Mouse (Mus musculus): ENCODE results near the gene Lrrc2. TPM values are rescaled to one million over a fixed set of nuclear protein-coding genes. Genes with fewer than 3 reads are reported as not detected.

The Lrrc2 gene
- total and polyA plus RNA-seq, 3 experiments: 0.07 TPM; not detected in 2

DNA sequence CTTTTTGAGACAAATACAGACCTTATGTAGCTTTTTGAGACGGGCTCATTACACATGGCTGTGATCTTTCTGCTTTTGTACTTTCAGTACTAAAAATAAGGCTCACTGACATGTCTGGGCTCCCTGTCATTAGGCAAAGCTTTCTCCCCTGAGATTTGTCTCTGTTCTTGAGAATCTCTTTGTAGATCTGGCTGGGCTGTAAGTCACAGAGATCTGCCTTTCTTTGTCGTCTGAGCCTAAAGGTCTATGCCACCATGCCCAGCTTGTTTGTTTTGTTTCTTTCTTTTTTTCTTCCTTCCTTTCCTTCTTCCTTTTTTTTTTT lies 14.5 kb downstream of the Lrrc2 start:
- Histone ChIP-seq H3K79me2 (ENCODE audit: control insufficient read depth, insufficient read depth, low read length, poor library complexity) (no peaks in the 10 kb centered on the region), H3K9me3 (replicated peaks; ENCODE audit: insufficient read depth, low read length) (no peaks in the 10 kb centered on the region), H3K27me3 (ENCODE audit: control insufficient read depth in 1 of 2, insufficient read depth in 2 of 2, low read length in 2 of 2) (no peaks in the 10 kb centered on the region), H3K27ac (ENCODE audit: control insufficient read depth, low read depth, low read length) (no peak overlapping the region), H3K4me1 (ENCODE audit: control insufficient read depth in 1 of 2, insufficient read depth in 2 of 2, low read length in 2 of 2) (no peaks in the 10 kb centered on the region), H3K36me3 (ENCODE audit: control insufficient read depth in 1 of 2, insufficient read depth in 2 of 2, low read length in 2 of 2) (no peaks in the 10 kb centered on the region), H3K4me3 (ENCODE audit: control insufficient read depth in 1 of 2, insufficient read depth in 1 of 2, low read depth in 2 of 2, low read length in 2 of 2) (no peak overlapping the region), H3K9ac (ENCODE audit: control insufficient read depth, low read depth, low read length, poor library complexity, severe bottlenecking) (no peak overlapping the region)
- DNase-seq (ENCODE audit: low read depth, low spot score): no peak
- TF ChIP-seq ETS1 (IDR thresholded peaks at IDR 0.05; ENCODE audit: low read depth, low read length) (no peak), SIN3A (IDR thresholded peaks at IDR 0.05; ENCODE audit: low read length) (no peak), JUND (IDR thresholded peaks at IDR 0.05; ENCODE audit: low read depth, low read length) (no peak), GABPA (IDR thresholded peaks at IDR 0.05; ENCODE audit: low read depth, low read length) (no peak), CHD1 (IDR thresholded peaks at IDR 0.05; ENCODE audit: low read depth, low read length) (no peak), USF1 (IDR thresholded peaks at IDR 0.05; ENCODE audit: low read depth, low read length) (no peak), POLR2AphosphoS2 (IDR thresholded peaks at IDR 0.05; ENCODE audit: low read length) (no peak)

DNA sequence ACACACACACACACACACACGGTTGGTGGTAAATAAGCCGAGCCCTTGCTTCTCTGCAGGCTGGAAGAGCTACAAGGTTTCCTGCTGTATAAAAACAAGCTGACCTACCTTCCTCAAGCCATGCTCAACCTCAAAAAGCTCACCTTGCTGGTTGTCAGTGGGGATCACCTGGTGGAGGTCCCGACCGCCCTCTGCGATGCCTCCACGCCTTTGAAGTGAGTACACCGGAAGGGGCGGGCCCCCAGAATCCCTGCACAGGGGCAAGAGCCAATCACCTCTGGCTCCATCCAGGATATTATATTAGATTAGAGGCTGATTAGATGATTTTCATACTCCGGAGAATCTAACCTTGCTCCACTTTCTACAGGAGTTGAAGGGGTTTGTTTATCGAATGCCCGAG lies 28.1 kb downstream of the Lrrc2 start:
- Histone ChIP-seq H3K4me1 (ENCODE audit: control insufficient read depth in 1 of 2, insufficient read depth in 2 of 2, low read length in 2 of 2) (no peaks in the 10 kb centered on the region), H3K9me3 (replicated peaks; ENCODE audit: insufficient read depth, low read length) (no peaks in the 10 kb centered on the region), H3K4me3 (ENCODE audit: control insufficient read depth in 1 of 2, insufficient read depth in 1 of 2, low read depth in 2 of 2, low read length in 2 of 2) (no peak overlapping the region), H3K79me2 (ENCODE audit: control insufficient read depth, insufficient read depth, low read length, poor library complexity) (no peaks in the 10 kb centered on the region), H3K9ac (ENCODE audit: control insufficient read depth, low read depth, low read length, poor library complexity, severe bottlenecking) (no peak overlapping the region), H3K27ac (ENCODE audit: control insufficient read depth, low read depth, low read length) (no peak overlapping the region), H3K27me3 (ENCODE audit: control insufficient read depth in 1 of 2, insufficient read depth in 2 of 2, low read length in 2 of 2) (no peaks in the 10 kb centered on the region), H3K36me3 (ENCODE audit: control insufficient read depth in 1 of 2, insufficient read depth in 2 of 2, low read length in 2 of 2) (no peaks in the 10 kb centered on the region)
- no peak for TF ChIP-seq BHLHE40 (IDR thresholded peaks at IDR 0.05; ENCODE audit: borderline replicate concordance, low read depth, low read length)
- no peak for TF ChIP-seq MYC (IDR thresholded peaks at IDR 0.05; ENCODE audit: low read depth, low read length)
- no peak for TF ChIP-seq EP300 (IDR thresholded peaks at IDR 0.05; ENCODE audit: low read depth in 1 of 2, low read length in 2 of 2)
- no peak for TF ChIP-seq E2F4 (IDR thresholded peaks at IDR 0.05; ENCODE audit: borderline replicate concordance, low read depth, low read length)
- no peak for TF ChIP-seq UBTF (IDR thresholded peaks at IDR 0.05; ENCODE audit: borderline replicate concordance, insufficient read depth, low read depth, low read length)
- TF ChIP-seq USF1 (IDR thresholded peaks at IDR 0.05; ENCODE audit: low read depth, low read length): no peak
- no peak for TF ChIP-seq ZNF384 (IDR thresholded peaks at IDR 0.05; ENCODE audit: low read depth, low read length)
- TF ChIP-seq CHD2 (IDR thresholded peaks at IDR 0.05; ENCODE audit: low read length): no peak
- no peak for TF ChIP-seq NRF1 (IDR thresholded peaks at IDR 0.05; ENCODE audit: insufficient read depth, low read depth, low read length, poor library complexity, severe bottlenecking)
- TF ChIP-seq HCFC1 (IDR thresholded peaks at IDR 0.05; ENCODE audit: low read depth, low read length): no peak
- no peak for TF ChIP-seq MAFK (IDR thresholded peaks at IDR 0.05; ENCODE audit: borderline replicate concordance, low read depth, low read length)
- TF ChIP-seq POLR2A (IDR thresholded peaks at IDR 0.05; ENCODE audit: control insufficient read depth in 1 of 2, insufficient read depth in 1 of 2, low read depth in 1 of 2, low read length in 2 of 2, poor library complexity in 1 of 2): no peak
- TF ChIP-seq POLR2AphosphoS2 (IDR thresholded peaks at IDR 0.05; ENCODE audit: low read length): no peak
- DNase-seq (ENCODE audit: low read depth, low spot score): no peak

All from MEL (cell line).